Mouse (Mus musculus): ENCODE results near the gene Mdh1. TPM values are rescaled to one million over a fixed set of nuclear protein-coding genes. Genes with fewer than 3 reads are reported as not detected.
A peak's percentile ranks its signal among the peaks of the same experiment; 100 is the strongest.

Gene Mdh1
- total and polyA plus RNA-seq, 3 experiments = 174 to 329 (median 175) TPM

GRCm38 (mm10) chr11:21615915-21616314 is 43.7 kb upstream of the Mdh1 start:
- Histone ChIP-seq H3K36me3 (ENCODE audit: control insufficient read depth in 1 of 2, insufficient read depth in 2 of 2, low read length in 2 of 2) (no peaks in the 10 kb centered on the region; a peak in 2 of 4 replicates), H3K4me1 (ENCODE audit: control insufficient read depth in 1 of 2, insufficient read depth in 2 of 2, low read length in 2 of 2) (no peaks in the 10 kb centered on the region), H3K79me2 (ENCODE audit: control insufficient read depth, insufficient read depth, low read length, poor library complexity) (no peaks in the 10 kb centered on the region), H3K9ac (ENCODE audit: control insufficient read depth, low read depth, low read length, poor library complexity, severe bottlenecking) (no peak overlapping the region), H3K4me3 (ENCODE audit: control insufficient read depth in 1 of 2, insufficient read depth in 1 of 2, low read depth in 2 of 2, low read length in 2 of 2) (no peak overlapping the region), H3K9me3 (replicated peaks; ENCODE audit: insufficient read depth, low read length) (no peaks in the 10 kb centered on the region), H3K27ac (ENCODE audit: control insufficient read depth, low read depth, low read length) (no peak overlapping the region), H3K27me3 (ENCODE audit: control insufficient read depth in 1 of 2, insufficient read depth in 2 of 2, low read length in 2 of 2) (no peaks in the 10 kb centered on the region)
- peak; percentile 18 for DNase-seq (ENCODE audit: low read depth, low spot score)
- TF ChIP-seq MAZ (IDR thresholded peaks at IDR 0.05; ENCODE audit: low read depth, low read length) (no peak), RAD21 (IDR thresholded peaks at IDR 0.05; ENCODE audit: low read depth, low read length) (peak; percentile 59), SMC3 (IDR thresholded peaks at IDR 0.05; ENCODE audit: low read depth, low read length) (peak; percentile 47), ZNF384 (IDR thresholded peaks at IDR 0.05; ENCODE audit: low read depth, low read length) (peak; percentile 35; the same call in 1 of the 2 replicates), CTCF (IDR thresholded peaks at IDR 0.05 in 2 of 3, conservative IDR thresholded peaks at IDR 0.05 in 1 of 3; ENCODE audit: control insufficient read depth in 1 of 3, insufficient read depth in 1 of 3, low read depth in 2 of 3, low read length in 3 of 3, poor library complexity in 1 of 3, severe bottlenecking in 1 of 3) (peak in 1 of 3 experiments; percentile 47; a peak in 2 of 6 replicates), ZC3H11A (IDR thresholded peaks at IDR 0.05; ENCODE audit: low read depth, low read length) (peak; percentile 27)

- H3K9me3 ChIP-seq (replicated peaks; ENCODE audit: insufficient read depth, low read length) = no peaks in the 10 kb centered on the region
- no peak overlapping the region for H3K27ac ChIP-seq (ENCODE audit: control insufficient read depth, low read depth, low read length)
- H3K4me3 ChIP-seq (ENCODE audit: control insufficient read depth in 1 of 2, insufficient read depth in 1 of 2, low read depth in 2 of 2, low read length in 2 of 2) = no peak overlapping the region
- no peak for DNase-seq (ENCODE audit: low read depth, low spot score)
- no peaks in the 10 kb centered on the region for H3K36me3 ChIP-seq (ENCODE audit: control insufficient read depth in 1 of 2, insufficient read depth in 2 of 2, low read length in 2 of 2)
- no peak overlapping the region for H3K9ac ChIP-seq (ENCODE audit: control insufficient read depth, low read depth, low read length, poor library complexity, severe bottlenecking)
- no peaks in the 10 kb centered on the region for H3K27me3 ChIP-seq (ENCODE audit: control insufficient read depth in 1 of 2, insufficient read depth in 2 of 2, low read length in 2 of 2)
- no peaks in the 10 kb centered on the region for H3K4me1 ChIP-seq (ENCODE audit: control insufficient read depth in 1 of 2, insufficient read depth in 2 of 2, low read length in 2 of 2)
- H3K79me2 ChIP-seq (ENCODE audit: control insufficient read depth, insufficient read depth, low read length, poor library complexity) = no peaks in the 10 kb centered on the region
- TF ChIP-seq ELF1 (IDR thresholded peaks at IDR 0.05; ENCODE audit: low read depth, low read length) = no peak
These were observed 30.3 kb upstream of the Mdh1 start for GRCm38 (mm10) chr11:21602497-21602896.

DNA sequence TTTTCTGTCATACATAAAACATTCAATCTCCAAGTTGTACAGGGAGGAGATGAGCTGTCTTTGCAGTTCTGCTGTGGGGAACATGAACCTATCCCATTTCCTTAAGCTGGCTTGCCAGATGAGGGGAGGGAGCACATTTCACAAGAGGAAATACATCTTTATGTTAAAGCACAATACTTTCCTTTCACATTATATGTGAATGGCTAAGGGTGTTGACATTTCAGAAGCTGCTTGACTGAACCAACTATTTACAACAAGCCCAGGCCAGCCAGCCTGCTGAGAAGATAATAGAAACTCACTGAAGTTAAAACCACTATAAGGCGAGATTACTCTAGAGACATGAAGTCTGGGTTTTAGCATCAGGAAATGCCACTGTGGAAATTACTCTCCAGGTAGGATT is 11.1 kb upstream of the Mdh1 start:
- Histone ChIP-seq H3K27me3 (ENCODE audit: control insufficient read depth in 1 of 2, insufficient read depth in 2 of 2, low read length in 2 of 2) (no peaks in the 10 kb centered on the region), H3K36me3 (ENCODE audit: control insufficient read depth in 1 of 2, insufficient read depth in 2 of 2, low read length in 2 of 2) (peaks cover 0 to 9% of the 10 kb centered on the region in 2 experiments; a peak in 2 of 4 replicates), H3K9ac (ENCODE audit: control insufficient read depth, low read depth, low read length, poor library complexity, severe bottlenecking) (no peak overlapping the region), H3K4me1 (ENCODE audit: control insufficient read depth in 1 of 2, insufficient read depth in 2 of 2, low read length in 2 of 2) (peaks cover 0 to 8% of the 10 kb centered on the region in 2 experiments; a peak in 2 of 4 replicates), H3K27ac (ENCODE audit: control insufficient read depth, low read depth, low read length) (no peak overlapping the region), H3K9me3 (replicated peaks; ENCODE audit: insufficient read depth, low read length) (no peaks in the 10 kb centered on the region), H3K4me3 (ENCODE audit: control insufficient read depth in 1 of 2, insufficient read depth in 1 of 2, low read depth in 2 of 2, low read length in 2 of 2) (no peak overlapping the region), H3K79me2 (ENCODE audit: control insufficient read depth, insufficient read depth, low read length, poor library complexity) (no peaks in the 10 kb centered on the region)
- TF ChIP-seq POLR2A (IDR thresholded peaks at IDR 0.05; ENCODE audit: control insufficient read depth in 1 of 2, insufficient read depth in 1 of 2, low read depth in 1 of 2, low read length in 2 of 2, poor library complexity in 1 of 2) (no peak), SMC3 (IDR thresholded peaks at IDR 0.05; ENCODE audit: low read depth, low read length) (no peak), ZMIZ1 (IDR thresholded peaks at IDR 0.05; ENCODE audit: low read depth, low read length) (no peak), USF1 (IDR thresholded peaks at IDR 0.05; ENCODE audit: low read depth, low read length) (no peak), MYB (IDR thresholded peaks at IDR 0.05; ENCODE audit: low read depth, low read length) (no peak), E2F4 (IDR thresholded peaks at IDR 0.05; ENCODE audit: borderline replicate concordance, low read depth, low read length) (no peak), RAD21 (IDR thresholded peaks at IDR 0.05; ENCODE audit: low read depth, low read length) (no peak), TBP (IDR thresholded peaks at IDR 0.05; ENCODE audit: low read depth, low read length) (no peak), GABPA (IDR thresholded peaks at IDR 0.05; ENCODE audit: low read depth, low read length) (no peak), CHD1 (IDR thresholded peaks at IDR 0.05; ENCODE audit: low read depth, low read length) (no peak)
- DNase-seq (ENCODE audit: low read depth, low spot score) = no peak

All from MEL (cell line).